Mouse (Mus musculus): ENCODE measurements around the gene Izumo1.
"Not testable (repeated sequence)": the region's sequence is repeated elsewhere in the genome, so short reads cannot be mapped to it uniquely, and the experiment has no call there.

- not testable (repeated sequence) for TF ChIP-seq CTCF, EP300 (IDR thresholded peaks at IDR 0.05)
These were observed 28.9 kb downstream of the Izumo1 start for GRCm38 (mm10) chr7:45650484-45650883.

Data from lung, postnatal 0 days (tissue).